16 mouse cellular contexts compared by ENCODE assay signal in the genomic region with DNA sequence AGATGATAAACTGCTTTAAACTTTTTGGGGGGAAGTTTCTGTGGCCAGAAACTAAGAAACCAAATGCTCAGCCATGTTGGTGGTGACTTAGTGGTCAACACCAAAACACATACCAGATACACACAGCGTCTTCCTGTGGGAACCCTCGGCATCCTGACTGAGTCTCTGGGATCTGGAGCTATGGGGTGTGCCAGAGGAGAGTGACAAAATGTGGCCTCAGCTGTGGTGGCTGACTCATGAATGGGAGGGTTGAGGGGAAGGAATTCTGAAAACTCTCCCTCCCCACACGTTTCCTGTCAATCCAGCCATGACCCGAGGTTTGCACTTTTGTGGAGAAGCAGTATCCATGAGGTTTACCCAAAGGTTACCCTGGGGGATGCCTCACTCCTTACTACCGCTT. TPM values are rescaled to one million over a fixed set of nuclear protein-coding genes. Genes with fewer than 3 reads are reported as not detected.
A peak's percentile ranks its signal among the peaks of the same experiment; 100 is the strongest.
DNase-seq lines count a peak whose midpoint lies in the region; ATAC-seq and TF ChIP-seq lines count a peak whose summit lies in the region.
"Had no signal": no experiment of that assay in that cellular context is flagged by ENCODE, and none has a peak within 500 bp of the region (broad histone marks: within the 10 kb centered on the region; RNA-seq: fewer than 3 reads in every experiment).

No protein-coding gene starts in this region.

- H3K27me3 ChIP-seq in heart, embryonic 12.5 days (replicated peaks), result no peaks in the 10 kb centered on the region
- no peaks in the 10 kb centered on the region for H3K27me3 ChIP-seq in C2C12 (ENCODE audit: control insufficient read depth, insufficient read depth, insufficient read length)
- no peaks in the 10 kb centered on the region for H3K27me3 ChIP-seq in Patski
- no peaks in the 10 kb centered on the region for H3K27me3 ChIP-seq in myocyte (ENCODE audit: control insufficient read depth, insufficient read depth, insufficient read length)
- H3K27me3 ChIP-seq: limb, embryonic 13.5 days; neural tube, embryonic 12.5 days had no signal

- no peak for TF ChIP-seq POLR2A in myocyte (IDR thresholded peaks at IDR 0.05; ENCODE audit: insufficient read length, low read depth)

- 43% methylated on average over 5 of the region's 5 CpGs for WGBS in heart, embryonic 12.5 days

- peak; percentile 33 to 67 for DNase-seq in heart, adult 18-20 months
- peak; percentile 48 for DNase-seq in Patski (ENCODE audit: low read depth, low spot score)
- no peak for DNase-seq in cerebellum, postnatal 36 days
- no peak for DNase-seq in lung, adult 18-20 months
- DNase-seq: cerebellum, adult 11 months; cerebellum, postnatal 14 days; kidney, adult 8-10 months; kidney, postnatal 36 days; right cerebral cortex, postnatal 14 days; thymus, postnatal 14 days had no signal

- no peak overlapping the region for H3K27ac ChIP-seq in heart, embryonic 12.5 days (ENCODE audit: poor library complexity, severe bottlenecking)
- H3K27ac ChIP-seq: limb, embryonic 13.5 days; neural tube, embryonic 12.5 days; stomach, postnatal 0 days had no signal

- 0 out of 2 replicates have a peak, but pooled peaks cover 5% of the 10 kb centered on the region for H3K4me1 ChIP-seq in heart, embryonic 12.5 days (replicated peaks)
- H3K4me1 ChIP-seq: limb, embryonic 13.5 days; neural tube, embryonic 12.5 days had no signal

- H3ac ChIP-seq in C2C12 (ENCODE audit: control insufficient read depth, insufficient read length, low read depth) (no peak overlapping the region), myocyte (ENCODE audit: control insufficient read depth, insufficient read length) (no peak overlapping the region)

- no peaks in the 10 kb centered on the region for H3K9me3 ChIP-seq in heart, embryonic 12.5 days (replicated peaks)
- H3K9me3 ChIP-seq: limb, embryonic 13.5 days; neural tube, embryonic 12.5 days had no signal

- in situ Hi-C loops in Patski (cut with MboI; ENCODE audit: low pct_unique_long_range_greater_than_20kb), result no loop called here

- TF ChIP-seq CTCF in C2C12 (IDR thresholded peaks at IDR 0.05; ENCODE audit: control insufficient read depth, insufficient read depth, insufficient read length) (no peak), Patski (IDR thresholded peaks at IDR 0.05) (no peak)

- H3K4me2 ChIP-seq in heart, embryonic 12.5 days, result no peak overlapping the region
- peak overlapping the region; percentile 69 for H3K4me2 ChIP-seq in myocyte (ENCODE audit: low read depth)
- H3K4me2 ChIP-seq: limb, embryonic 13.5 days; neural tube, embryonic 12.5 days had no signal

- CTCF ChIA-PET in Patski (lab: Charles Lee), result interaction anchor here (1.4 kb wide), 1 partner anchor 10 kb away, joined by 4 read pairs; no protein-coding TSS in a partner anchor

- H3K9ac ChIP-seq in heart, embryonic 12.5 days, result no peak overlapping the region
- H3K9ac ChIP-seq: limb, embryonic 13.5 days; neural tube, embryonic 12.5 days had no signal

- no peak for ATAC-seq in heart, embryonic 12.5 days (ENCODE audit: insufficient number of reproducible peaks, low FRiP score)
- ATAC-seq in Patski, result peak; percentile 75

- H3K4me3 ChIP-seq in heart, embryonic 12.5 days, result no peak overlapping the region
- H3K4me3 ChIP-seq in C2C12 (ENCODE audit: insufficient read depth, poor library complexity, severe bottlenecking), result no peak overlapping the region
- no peak overlapping the region for H3K4me3 ChIP-seq in myocyte
- H3K4me3 ChIP-seq: limb, embryonic 13.5 days; neural tube, embryonic 12.5 days had no signal

- POLR2A ChIA-PET in Patski (lab: Charles Lee), result no interaction called here

- no peaks in the 10 kb centered on the region for H3K79me3 ChIP-seq in C2C12 (ENCODE audit: low read depth)

- H3K79me2 ChIP-seq in C2C12 (ENCODE audit: control insufficient read depth, insufficient read depth) (no peaks in the 10 kb centered on the region), myocyte (ENCODE audit: control insufficient read depth, insufficient read depth) (no peaks in the 10 kb centered on the region)

- no peaks in the 10 kb centered on the region for H3K36me3 ChIP-seq in heart, embryonic 12.5 days
- no peaks in the 10 kb centered on the region for H3K36me3 ChIP-seq in C2C12 (ENCODE audit: control insufficient read depth, insufficient read depth)
- no peaks in the 10 kb centered on the region for H3K36me3 ChIP-seq in myocyte (ENCODE audit: control insufficient read depth, insufficient read depth)
- H3K36me3 ChIP-seq: limb, embryonic 13.5 days; neural tube, embryonic 12.5 days had no signal

TF ChIP-seq in C2C12, 6 proteins besides CTCF, POLR2A, EP300 and RAD21:
- TF ChIP-seq MYOG (IDR thresholded peaks at IDR 0.05; ENCODE audit: control insufficient read depth, extremely low read depth, insufficient read length) (no peak), MYOD1 (IDR thresholded peaks at IDR 0.05; ENCODE audit: control insufficient read depth, insufficient read length, low read depth) (peak; percentile 80), MAX (IDR thresholded peaks at IDR 0.05) (no peak), USF1 (IDR thresholded peaks at IDR 0.05; ENCODE audit: low read depth) (no peak), FOSL1 (IDR thresholded peaks at IDR 0.05; ENCODE audit: insufficient read depth, low read length, poor library complexity, severe bottlenecking) (no peak)
TF ChIP-seq in C2C12: peak in this region for 1.

TF ChIP-seq in myocyte, 11 proteins besides CTCF, POLR2A, EP300 and RAD21:
- peak; percentile 56 for TF ChIP-seq TCF12 (IDR thresholded peaks at IDR 0.05; ENCODE audit: insufficient read depth, poor library complexity, severe bottlenecking)
- no peak for TF ChIP-seq E2F4 (IDR thresholded peaks at IDR 0.05; ENCODE audit: insufficient read depth)
- TF ChIP-seq MYOG (IDR thresholded peaks at IDR 0.05; ENCODE audit: control insufficient read depth in 1 of 3, insufficient read depth in 1 of 3, insufficient read length in 2 of 3, low read depth in 2 of 3), result peak; percentile 37 to 92 (median 59)
- no peak for TF ChIP-seq USF1 (IDR thresholded peaks at IDR 0.05; ENCODE audit: low read depth)
- TF ChIP-seq MAX (IDR thresholded peaks at IDR 0.05; ENCODE audit: low read depth), result peak; percentile 30
- no peak for TF ChIP-seq POLR2AphosphoS2 (IDR thresholded peaks at IDR 0.05; ENCODE audit: insufficient read length, low read depth)
- TF ChIP-seq TCF3 (IDR thresholded peaks at IDR 0.05; ENCODE audit: insufficient read length, low read depth), result peak; percentile 34
- no peak for TF ChIP-seq REST (IDR thresholded peaks at IDR 0.05; ENCODE audit: insufficient read depth, insufficient read length)
- TF ChIP-seq CEBPB (IDR thresholded peaks at IDR 0.05; ENCODE audit: insufficient read depth, poor library complexity, severe bottlenecking), result no peak
- peak in 2 of 3 experiments; percentile 69 to 89 for TF ChIP-seq MYOD1 (IDR thresholded peaks at IDR 0.05; ENCODE audit: control insufficient read depth in 1 of 3, insufficient read length in 2 of 3, low read depth in 2 of 3)
- no peak for TF ChIP-seq SRF (IDR thresholded peaks at IDR 0.05; ENCODE audit: control insufficient read depth, insufficient read length, low read depth)

RNA-seq across cellular contexts. Expression of a gene that starts 32.0 kb away (rescaled TPM):
- 100 to 1,000 TPM; 135 to 136 TPM for total RNA-seq in heart, adult 18-20 months (2021)
- polyA plus RNA-seq in heart, embryonic 12.5 days (2016; fragmentation: Nextera tagmentation; extraction: Ambion mirVana), result 2.7 and 3.8 TPM in 2 replicates
- polyA plus RNA-seq in C2C12 (2012; fragmentation: generic; extraction: Trizol), result 2.1 TPM
- 12.1 TPM for polyA plus RNA-seq in Patski (2021)
- 7.8 TPM for polyA plus RNA-seq in myocyte (2012; fragmentation: generic; extraction: Trizol)

Comparison
In these comparisons a context has a peak if more than half of its experiments do, and no peak if none do; other contexts are left out.
1. DNase-seq: peak in heart, adult 18-20 months (2 of 2) and Patski (single experiment); none in cerebellum, postnatal 36 days (0 of 2) and lung, adult 18-20 months (0 of 2).